Mouse (Mus musculus) neutrophil, adult 5-6 weeks (primary cell): ENCODE data around the gene Spryd7. TPM values are rescaled to one million over a fixed set of nuclear protein-coding genes. Genes with fewer than 3 reads are reported as not detected.

ENCODE experiments used
- total RNA-seq: library from RNA; stranded (forward); fragments of 200-1000 nt; gene quantifications from 2 replicates; pipeline ENCODE4 v1.2.3, GENCODE M21; 2017

The Spryd7 gene
- total RNA-seq, 1 experiment from 2014 or later, result 4.7 TPM

Other genes with a start within 250 kb of the Spryd7 start
- gene Arl11, start 247.1 kb downstream of the Spryd7 start, total RNA-seq, result 8.3 and 10.1 TPM in 2 replicates
- 2.1 and 2.6 TPM in 2 replicates for gene Ebpl, start 196.4 kb downstream of the Spryd7 start, total RNA-seq
- gene Kpna3, start 117.0 kb downstream of the Spryd7 start, total RNA-seq, result 20.5 and 24.1 TPM in 2 replicates
- gene Trim13, start 41.4 kb upstream of the Spryd7 start, total RNA-seq, result 2.2 and 2.6 TPM in 2 replicates
- gene Kcnrg, start 50.6 kb upstream of the Spryd7 start, total RNA-seq, result 0.25 TPM in 1 of 2 replicates, not detected in the other